Mouse (Mus musculus) gastrocnemius, adult 2 months (tissue): Measurements from ENCODE around the gene Rapgef1. TPM values are rescaled to one million over a fixed set of nuclear protein-coding genes. Genes with fewer than 3 reads are reported as not detected.

Experiments
- DNase-seq: peaks from one replicate; pipeline ENCODE4 v3.0.0; 2022
- H3K27ac ChIP-seq: fragments of 200-600 bp; 2 replicates; pipeline ENCODE4 v1.8.1; 2022; ENCODE audit warnings: mild to moderate bottlenecking
- H3K4me3 ChIP-seq: fragments of 200-600 bp; 2 replicates; pipeline ENCODE4 v1.8.1; 2022; ENCODE audit warnings: mild to moderate bottlenecking, moderate library complexity
- CTCF ChIP-seq: fragments of 200-600 bp; IDR thresholded peaks from 2 replicates; pipeline ENCODE4 v1.8.1; 2022; ENCODE audit warnings: antibody characterized with exemption, mild to moderate bottlenecking, moderate library complexity
- intact Hi-C: fragments of 180-260 bp; cut with DNase I; formaldehyde crosslinking; loops from one replicate; pipeline ENCODE4 v1.15.1; 2025
- total RNA-seq, 2 experiments: library from RNA; stranded (reverse); gene quantifications; 2 replicates each; pipeline ENCODE4 v1.2.3; 2021

Gene Rapgef1
- total RNA-seq, 2 experiments from 2014 or later, result 135 to 139 TPM

- Histone ChIP-seq H3K27ac (no peak overlapping the region), H3K4me3 (no peak overlapping the region; the same call in 1 of the 2 replicates)
- intact Hi-C loops, result no loop called here
- no peak for DNase-seq
- TF ChIP-seq CTCF, result no peak
Measured at GRCm38 (mm10) chr2:29655433-29655832, 35.9 kb downstream of the Rapgef1 start.

- intact Hi-C loops, result no loop called here
- no peak for DNase-seq
Measured at GRCm38 (mm10) chr2:29656095-29656494, 36.6 kb downstream of the Rapgef1 start.

GRCm38 (mm10) chr2:29657089-29657488 lies 37.6 kb downstream of the Rapgef1 start:
- TF ChIP-seq CTCF, result no peak
- no peak overlapping the region for H3K4me3 ChIP-seq
- H3K27ac ChIP-seq, result no peak overlapping the region
- intact Hi-C loops, result no loop called here
- no peak for DNase-seq

More at GRCm38 (mm10) chr2:29656095-29656494, 36.6 kb downstream of the Rapgef1 start:
- H3K27ac ChIP-seq, result 0 out of 2 replicates have a peak overlapping the region, but pooled peaks have one; percentile 16
- H3K4me3 ChIP-seq, result no peak overlapping the region
- TF ChIP-seq CTCF, result no peak

- intact Hi-C loops, result no loop called here
- no peak for DNase-seq
- Histone ChIP-seq H3K27ac (0 out of 2 replicates have a peak overlapping the region, but pooled peaks have one; percentile 1), H3K4me3 (peak overlapping the region; percentile 20; the same call in 1 of the 2 replicates)
- TF ChIP-seq CTCF, result no peak
Measured at GRCm38 (mm10) chr2:29661751-29662191, 42.3 kb downstream of the Rapgef1 start.

GRCm38 (mm10) chr2:29663260-29663877 lies 43.8 kb downstream of the Rapgef1 start:
- H3K27ac ChIP-seq, result peak overlapping the region; percentile 21; the same call in 1 of the 2 replicates
- intact Hi-C loops, result no loop called here
- TF ChIP-seq CTCF, result no peak

GRCm38 (mm10) chr2:29665421-29665820 lies 45.9 kb downstream of the Rapgef1 start:
- no peak for DNase-seq
- Histone ChIP-seq H3K27ac (peak overlapping the region; percentile 81), H3K4me3 (no peak overlapping the region)
- intact Hi-C loops, result no loop called here
- peak; percentile 18; the same call in 1 of the 2 replicates for TF ChIP-seq CTCF

More at GRCm38 (mm10) chr2:29663260-29663877, 43.8 kb downstream of the Rapgef1 start:
- 0 out of 2 replicates have a peak overlapping the region, but pooled peaks have one; percentile 4 for H3K4me3 ChIP-seq
- DNase-seq, result no peak

GRCm38 (mm10) chr2:29666589-29666988 lies 47.1 kb downstream of the Rapgef1 start:
- intact Hi-C loops, result no loop called here
- DNase-seq, result peak; percentile 91
- TF ChIP-seq CTCF, result no peak
- Histone ChIP-seq H3K27ac (peak overlapping the region; percentile 81), H3K4me3 (peak overlapping the region; percentile 19; the same call in 1 of the 2 replicates)

- intact Hi-C loops, result no loop called here
- no peak for TF ChIP-seq CTCF
- H3K27ac ChIP-seq, result peak overlapping the region; percentile 81
- peak; percentile 45 for DNase-seq
- H3K4me3 ChIP-seq, result no peak overlapping the region
Measured at GRCm38 (mm10) chr2:29667109-29667508, 47.6 kb downstream of the Rapgef1 start.

- Histone ChIP-seq H3K4me3 (no peak overlapping the region), H3K27ac (peak overlapping the region; percentile 81)
- intact Hi-C loops, result no loop called here
- DNase-seq, result no peak
- no peak for TF ChIP-seq CTCF
Measured at GRCm38 (mm10) chr2:29668011-29668691, 48.6 kb downstream of the Rapgef1 start.

GRCm38 (mm10) chr2:29668963-29669362 lies 49.4 kb downstream of the Rapgef1 start:
- no peak for DNase-seq
- no peak for TF ChIP-seq CTCF
- Histone ChIP-seq H3K4me3 (no peak overlapping the region), H3K27ac (0 out of 2 replicates have a peak overlapping the region, but pooled peaks have one; percentile 0)
- intact Hi-C loops, result no loop called here

- Histone ChIP-seq H3K27ac (peak overlapping the region; percentile 80), H3K4me3 (peak overlapping the region; percentile 49)
- no peak for DNase-seq
- no peak for TF ChIP-seq CTCF
- intact Hi-C loops, result loop anchor here (1.0 to 5.0 kb wide), 2 partner anchors 38 to 49 kb away; no protein-coding TSS in a partner anchor
Measured at GRCm38 (mm10) chr2:29669711-29670110, 50.2 kb downstream of the Rapgef1 start.

- intact Hi-C loops, result loop anchor here (1.0 to 5.0 kb wide), 2 partner anchors 37 to 50 kb away; no protein-coding TSS in a partner anchor
- peak; percentile 72 for TF ChIP-seq CTCF
- DNase-seq, result peak; percentile 72
- Histone ChIP-seq H3K27ac (peak overlapping the region; percentile 80), H3K4me3 (peak overlapping the region; percentile 49)
Measured at GRCm38 (mm10) chr2:29670231-29670991, 50.9 kb downstream of the Rapgef1 start.
